Mouse (Mus musculus) midbrain, embryonic 13.5 days (tissue): ENCODE results near the gene 1700016K19Rik. TPM values are rescaled to one million over a fixed set of nuclear protein-coding genes. Genes with fewer than 3 reads are reported as not detected.

ENCODE experiments used
- ATAC-seq: fragments of 200-750 bp; cut with Nextera tagmentation; 2 replicates; pipeline ENCODE4 v1.8.0; 2017; ENCODE audit warnings: mild to moderate bottlenecking, moderate TSS enrichment, moderate library complexity
- H3K27ac ChIP-seq: fragments of 300-500 bp; sonication (generic); 2 replicates; pipeline ENCODE4 v1.5.1; 2015; ENCODE audit warnings: inconsistent platforms, mild to moderate bottlenecking, moderate library complexity
- H3K27me3 ChIP-seq: fragments of 300-500 bp; sonication (generic); 2 replicates; pipeline ENCODE4 v1.6.1; 2015; ENCODE audit warnings: mild to moderate bottlenecking, inconsistent platforms
- H3K36me3 ChIP-seq: fragments of 300-500 bp; sonication (generic); 2 replicates; pipeline ENCODE4 v1.6.1; 2015; ENCODE audit warnings: mild to moderate bottlenecking, inconsistent platforms
- H3K4me1 ChIP-seq: fragments of 300-500 bp; sonication (generic); replicated peaks from 2 replicates; pipeline ENCODE4 v1.6.1; 2015; ENCODE audit warnings: inconsistent platforms
- H3K4me2 ChIP-seq: fragments of 300-500 bp; sonication (generic); replicated peaks from 2 replicates; pipeline ENCODE4 v1.6.1; 2015; ENCODE audit warnings: moderate library complexity, mild to moderate bottlenecking, inconsistent platforms
- H3K4me3 ChIP-seq: fragments of 300-500 bp; sonication (generic); replicated peaks from 2 replicates; pipeline ENCODE4 v1.5.1; 2015; ENCODE audit warnings: mild to moderate bottlenecking, inconsistent platforms
- H3K9ac ChIP-seq: fragments of 300-500 bp; sonication (generic); replicated peaks from 2 replicates; pipeline ENCODE4 v1.6.1; 2015; ENCODE audit warnings: mild to moderate bottlenecking, inconsistent platforms
- H3K9me3 ChIP-seq: fragments of 300-500 bp; sonication (generic); 2 replicates; pipeline ENCODE4 v1.6.1; 2016; ENCODE audit warnings: mild to moderate bottlenecking, inconsistent platforms
- WGBS: fragments of 180-500 bp; shearing (Covaris S2); methylation state at CpG from one replicate; pipeline ENCODE4 v1.1.7; 2015; 5-methylcytosine and 5-hydroxymethylcytosine counted together
- polyA plus RNA-seq: library from polyadenylated mRNA; unstranded; fragments of >200 nt; fragmentation: Nextera tagmentation; extraction: Ambion mirVana; gene quantifications from 2 replicates; pipeline ENCODE4 v1.2.1, GENCODE M21; 2015

The 1700016K19Rik gene
- polyA plus RNA-seq, result 0.97 and 1.8 TPM in 2 replicates

- 11% methylated on average over 35 of the region's 36 CpGs for WGBS
- Histone ChIP-seq H3K9ac (peak within 1 kb of the TSS; percentile 61), H3K4me1 (peaks cover 8% of the 10 kb centered on the region), H3K9me3 (no peaks in the 10 kb centered on the region), H3K27me3 (peaks cover 20% of the 10 kb centered on the region), H3K4me2 (peak within 1 kb of the TSS; percentile 86), H3K4me3 (peak within 1 kb of the TSS; percentile 57), H3K27ac (no peak within 1 kb of the TSS), H3K36me3 (no peaks in the 10 kb centered on the region)
- ATAC-seq, result peak; percentile 91
These were observed at the start of gene 1700016K19Rik for GRCm38 (mm10) chr11:75999440-76000155. Gene 1700016K19Rik, plus strand, starts transcription at chr11:75999912.

GRCm38 (mm10) chr11:75950459-75950858 is 49.3 kb upstream of the 1700016K19Rik start:
- no peak overlapping the region for H3K4me2 ChIP-seq
- H3K27ac ChIP-seq, result no peak overlapping the region
- H3K4me3 ChIP-seq, result no peak overlapping the region
- peaks cover 28% of the 10 kb centered on the region for H3K4me1 ChIP-seq
- 0 out of 2 replicates have a peak, but pooled peaks have one; percentile 53 for ATAC-seq
- no peaks in the 10 kb centered on the region for H3K27me3 ChIP-seq
- H3K9me3 ChIP-seq, result no peaks in the 10 kb centered on the region
- no peak overlapping the region for H3K9ac ChIP-seq
- WGBS, result 57% methylated on average over 3 of the region's 3 CpGs
- no peaks in the 10 kb centered on the region for H3K36me3 ChIP-seq

GRCm38 (mm10) chr11:75951895-75952294 is 47.8 kb upstream of the 1700016K19Rik start:
- Histone ChIP-seq H3K9ac (no peak overlapping the region), H3K27me3 (no peaks in the 10 kb centered on the region)

GRCm38 (mm10) chr11:75954896-75955295 is 44.8 kb upstream of the 1700016K19Rik start:
- WGBS, result 87% methylated on average over 9 of the region's 9 CpGs
- H3K27me3 ChIP-seq, result no peaks in the 10 kb centered on the region
- 0 out of 2 replicates have a peak, but pooled peaks cover 2% of the 10 kb centered on the region for H3K4me1 ChIP-seq
- no peaks in the 10 kb centered on the region for H3K36me3 ChIP-seq
- H3K9me3 ChIP-seq, result no peaks in the 10 kb centered on the region
- no peak overlapping the region for H3K9ac ChIP-seq
- H3K4me2 ChIP-seq, result no peak overlapping the region
- no peak for ATAC-seq
- no peak overlapping the region for H3K4me3 ChIP-seq
- no peak overlapping the region for H3K27ac ChIP-seq

More at GRCm38 (mm10) chr11:75951895-75952294, 47.8 kb upstream of the 1700016K19Rik start:
- Histone ChIP-seq H3K27ac (no peak overlapping the region), H3K4me3 (no peak overlapping the region), H3K9me3 (no peaks in the 10 kb centered on the region), H3K4me2 (no peak overlapping the region), H3K4me1 (peaks cover 14% of the 10 kb centered on the region), H3K36me3 (no peaks in the 10 kb centered on the region)
- WGBS, result 87% methylated on average over 5 of the region's 5 CpGs
- no peak for ATAC-seq

GRCm38 (mm10) chr11:75956651-75957050 is 43.1 kb upstream of the 1700016K19Rik start:
- H3K9me3 ChIP-seq, result no peaks in the 10 kb centered on the region
- H3K27me3 ChIP-seq, result no peaks in the 10 kb centered on the region
- 74% methylated on average over 8 of the region's 8 CpGs for WGBS
- no peak overlapping the region for H3K4me3 ChIP-seq
- no peak overlapping the region for H3K4me2 ChIP-seq
- H3K36me3 ChIP-seq, result no peaks in the 10 kb centered on the region
- no peaks in the 10 kb centered on the region for H3K4me1 ChIP-seq
- no peak overlapping the region for H3K27ac ChIP-seq
- H3K9ac ChIP-seq, result no peak overlapping the region
- ATAC-seq, result no peak

GRCm38 (mm10) chr11:75957124-75957832 is 42.4 kb upstream of the 1700016K19Rik start:
- no peak overlapping the region for H3K27ac ChIP-seq
- H3K9ac ChIP-seq, result no peak overlapping the region
- no peak overlapping the region for H3K4me3 ChIP-seq
- ATAC-seq, result no peak
- no peak overlapping the region for H3K4me2 ChIP-seq
- H3K9me3 ChIP-seq, result no peaks in the 10 kb centered on the region
- H3K27me3 ChIP-seq, result no peaks in the 10 kb centered on the region
- WGBS, result 93% methylated on average over 17 of the region's 17 CpGs
- no peaks in the 10 kb centered on the region for H3K36me3 ChIP-seq
- H3K4me1 ChIP-seq, result peaks cover 4% of the 10 kb centered on the region

- no peak overlapping the region for H3K9ac ChIP-seq
- no peak for ATAC-seq
- H3K4me2 ChIP-seq, result no peak overlapping the region
- no peaks in the 10 kb centered on the region for H3K9me3 ChIP-seq
- no peak overlapping the region for H3K4me3 ChIP-seq
- H3K27me3 ChIP-seq, result peaks cover 18% of the 10 kb centered on the region
- no peaks in the 10 kb centered on the region for H3K36me3 ChIP-seq
- peaks cover 41% of the 10 kb centered on the region for H3K4me1 ChIP-seq
- no peak overlapping the region for H3K27ac ChIP-seq
- 84% methylated on average over 7 of the region's 7 CpGs for WGBS
These were observed 37.9 kb upstream of the 1700016K19Rik start for GRCm38 (mm10) chr11:75961782-75962181.

- H3K4me1 ChIP-seq, result peaks cover 47% of the 10 kb centered on the region
- H3K27me3 ChIP-seq, result peaks cover 34% of the 10 kb centered on the region
- H3K27ac ChIP-seq, result peak overlapping the region; percentile 78
- H3K9me3 ChIP-seq, result no peaks in the 10 kb centered on the region
- H3K4me2 ChIP-seq, result peak overlapping the region; percentile 15
- WGBS, result 12% methylated on average over 11 of the region's 11 CpGs
- no peaks in the 10 kb centered on the region for H3K36me3 ChIP-seq
- ATAC-seq, result peak; percentile 51
- H3K9ac ChIP-seq, result no peak overlapping the region
- H3K4me3 ChIP-seq, result no peak overlapping the region
These were observed 35.8 kb upstream of the 1700016K19Rik start for GRCm38 (mm10) chr11:75963730-75964475.

GRCm38 (mm10) chr11:75964476-75964730 is 35.3 kb upstream of the 1700016K19Rik start:
- Histone ChIP-seq H3K4me3 (no peak overlapping the region), H3K27me3 (peaks cover 34% of the 10 kb centered on the region), H3K9me3 (no peaks in the 10 kb centered on the region), H3K9ac (no peak overlapping the region), H3K4me1 (peaks cover 47% of the 10 kb centered on the region), H3K36me3 (no peaks in the 10 kb centered on the region), H3K4me2 (peak overlapping the region; percentile 15), H3K27ac (peak overlapping the region; percentile 78)
- WGBS, result 23% methylated on average over 4 of the region's 4 CpGs
- 0 out of 2 replicates have a peak, but pooled peaks have one; percentile 2 for ATAC-seq

GRCm38 (mm10) chr11:75965674-75966400 is 33.9 kb upstream of the 1700016K19Rik start:
- H3K4me3 ChIP-seq, result peak overlapping the region; percentile 63
- peaks cover 34% of the 10 kb centered on the region for H3K27me3 ChIP-seq
- no peak for ATAC-seq
- no peaks in the 10 kb centered on the region for H3K9me3 ChIP-seq
- H3K4me1 ChIP-seq, result peaks cover 47% of the 10 kb centered on the region
- peak overlapping the region; percentile 42; the same call in 1 of the 2 replicates for H3K27ac ChIP-seq
- H3K9ac ChIP-seq, result peak overlapping the region; percentile 62; the same call in 1 of the 2 replicates
- H3K36me3 ChIP-seq, result no peaks in the 10 kb centered on the region
- 2% methylated on average over 28 of the region's 28 CpGs for WGBS
- peak overlapping the region; percentile 99 for H3K4me2 ChIP-seq
